Mouse (Mus musculus) adrenal gland, adult 18-20 months (tissue): ENCODE results near the gene Gm156. TPM values are rescaled to one million over a fixed set of nuclear protein-coding genes. Genes with fewer than 3 reads are reported as not detected.
"Not testable (repeated sequence)": the region's sequence is repeated elsewhere in the genome, so short reads cannot be mapped to it uniquely, and the experiment has no call there.

Experiments
- DNase-seq, 2 experiments: peaks; one replicate each; pipeline ENCODE4 v3.0.0; 2021 to 2022; ENCODE audit warnings: low spot score in 2 of 2
- long read RNA-seq, 2 experiments: library from polyadenylated mRNA; stranded (forward); transcript quantifications; one replicate each; pipeline ENCODE4 v2.0.0; 2021
- total RNA-seq, 2 experiments: library from RNA; stranded (reverse); gene quantifications; 1 replicate in 1 of 2; 2 replicates in 1 of 2; pipeline ENCODE4 v1.2.3; 2021

The Gm156 gene
- total RNA-seq, result not detected
- long read RNA-seq, experiment 1, result 0 reads
- long read RNA-seq, experiment 2, result 0 reads

DNA sequence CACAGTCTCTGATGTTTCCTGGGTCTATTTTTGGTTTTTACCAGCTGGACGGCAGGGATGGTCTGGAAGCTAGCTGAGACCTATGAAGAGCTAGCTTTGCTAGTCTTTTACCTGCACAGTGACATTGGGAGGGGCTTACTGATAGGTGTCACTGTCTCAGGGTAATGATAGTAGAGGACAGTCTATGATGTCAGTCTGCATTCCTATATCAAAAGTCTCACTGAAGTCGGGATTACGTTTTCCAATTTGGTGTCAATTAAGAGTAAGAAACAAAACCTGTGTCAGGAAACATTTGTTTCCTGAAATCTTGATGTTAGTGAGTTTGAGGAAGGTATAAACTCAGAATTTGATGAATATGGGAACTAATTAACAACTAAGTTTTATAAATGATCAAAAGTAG, at the start of gene Gm156:
Gm156 (minus strand) TSS at position 101 of the 400 bp plus-strand sequence.
- DNase-seq, result not testable (repeated sequence)

DNA sequence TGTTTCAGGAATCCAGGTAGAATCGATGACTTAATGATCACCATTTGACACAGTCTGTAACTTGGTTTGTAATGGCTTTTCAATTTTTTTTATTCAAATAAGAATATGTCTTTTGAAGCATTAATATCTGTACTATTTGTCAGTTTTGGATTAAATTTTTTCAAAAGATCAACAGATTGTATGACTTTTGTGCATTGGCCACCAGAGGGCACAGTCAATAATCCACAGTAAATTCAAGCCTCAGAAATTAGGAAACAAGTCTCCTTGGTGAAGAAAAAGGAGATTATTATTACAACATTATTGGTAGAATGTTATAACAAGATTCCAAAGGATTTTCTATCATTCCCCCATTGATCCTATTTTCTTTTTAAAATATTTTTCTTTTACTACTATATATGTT, 41.5 kb upstream of the Gm156 start:
- DNase-seq, result no peak

DNA sequence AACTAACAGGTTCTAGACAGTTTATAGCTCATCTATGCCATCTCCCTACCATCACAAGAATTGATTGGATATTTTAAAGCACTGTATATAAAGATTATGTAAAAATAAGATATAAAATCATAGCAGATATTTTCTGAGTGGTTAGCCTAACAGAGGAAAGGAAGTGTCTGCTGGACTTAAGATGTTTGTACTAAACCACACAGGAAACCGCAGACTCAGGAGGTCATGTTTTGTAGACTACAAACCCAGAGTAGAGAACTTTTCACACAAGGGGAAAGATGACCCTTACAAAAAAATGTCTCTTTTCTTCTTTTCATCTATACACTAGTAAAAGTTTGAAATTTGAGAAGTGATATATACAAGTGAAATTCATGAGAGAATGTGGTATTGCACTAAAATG, 39.9 kb upstream of the Gm156 start:
- DNase-seq, result no peak

DNA sequence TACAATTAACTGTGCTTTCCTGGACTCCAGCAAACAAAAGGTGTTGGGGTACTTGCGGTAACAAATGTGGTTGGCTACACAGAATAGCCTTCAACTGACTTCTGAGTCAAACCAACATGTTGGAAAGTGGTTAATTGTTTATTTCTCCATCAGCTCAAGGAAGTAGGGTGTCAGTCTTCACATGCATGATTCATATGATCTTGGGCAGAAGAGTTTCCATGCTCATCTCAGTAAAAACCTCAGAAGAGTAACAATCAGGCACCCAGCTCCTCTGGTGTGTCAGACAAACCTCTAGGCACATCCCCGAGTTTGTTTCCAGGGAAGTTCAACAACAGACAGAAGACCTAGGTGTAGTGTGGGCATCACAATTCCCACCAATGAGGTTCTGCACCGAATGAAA, 33.7 kb upstream of the Gm156 start:
- DNase-seq, result no peak

DNA sequence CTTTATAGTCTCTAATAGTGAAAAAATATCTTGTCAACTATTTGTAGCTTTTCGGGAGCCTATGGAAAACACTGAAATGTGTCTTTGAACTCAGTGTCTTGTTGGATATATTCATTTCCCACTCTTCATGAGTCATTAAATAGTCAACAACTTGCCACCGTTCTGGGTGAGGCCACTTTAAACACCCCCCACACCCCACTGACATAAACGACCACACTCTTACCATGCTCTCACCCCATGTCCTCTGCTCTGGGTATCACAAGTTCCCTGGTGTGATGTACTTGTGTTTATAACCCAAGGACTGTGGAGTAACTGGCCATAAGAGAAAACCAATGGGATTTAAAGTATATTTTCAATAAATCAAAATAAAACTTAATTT, 36.4 kb downstream of the Gm156 start:
- no peak for DNase-seq

DNA sequence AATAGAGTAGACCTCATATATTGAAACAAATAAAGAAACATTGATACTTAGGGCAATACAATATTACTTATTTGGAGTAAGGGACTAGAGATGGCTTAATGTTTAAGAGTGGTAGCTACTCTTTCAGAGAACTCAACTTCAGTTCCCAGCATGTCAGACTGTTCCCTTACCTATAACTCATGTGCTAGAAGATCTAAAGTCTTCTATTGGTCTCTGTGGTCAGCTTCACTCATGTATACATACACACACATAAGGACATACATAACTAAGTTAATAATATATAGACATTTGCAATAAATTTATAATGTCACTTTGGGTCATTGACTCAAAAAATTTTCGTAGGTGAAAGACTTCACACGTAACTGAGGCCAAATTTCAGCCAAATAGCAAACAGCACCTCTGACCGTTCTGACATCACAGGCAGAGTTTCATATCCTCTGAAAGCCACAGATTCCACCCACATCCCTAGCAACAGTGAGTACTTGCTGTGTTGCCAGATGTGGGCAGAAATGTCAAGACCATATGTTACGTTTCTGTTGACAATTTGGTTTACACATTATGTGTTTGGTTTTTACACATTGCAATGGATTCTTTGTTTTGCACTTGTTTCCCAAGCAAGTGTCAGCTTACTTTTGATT, 36.9 kb downstream of the Gm156 start:
- DNase-seq, result no peak

DNA sequence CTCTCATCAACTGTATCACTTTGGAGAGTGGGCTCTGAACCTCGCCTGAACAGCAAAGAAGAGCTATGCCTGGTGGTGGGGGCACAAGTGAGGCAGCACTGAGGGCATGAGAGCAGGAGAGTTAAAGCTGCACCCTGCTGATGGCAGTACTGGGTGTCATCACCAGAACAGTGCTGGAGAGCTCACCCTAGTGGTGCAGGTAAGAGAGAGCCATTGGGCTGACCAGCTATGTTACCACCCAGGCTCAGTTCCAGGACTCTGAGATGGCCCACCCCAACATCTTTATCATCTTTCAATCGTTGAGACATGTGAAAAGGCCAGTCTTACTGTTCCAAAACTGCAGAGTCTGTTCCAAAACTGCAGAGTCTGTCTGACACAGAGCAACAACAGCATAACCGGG, 37.9 kb downstream of the Gm156 start:
- DNase-seq, result no peak

DNA sequence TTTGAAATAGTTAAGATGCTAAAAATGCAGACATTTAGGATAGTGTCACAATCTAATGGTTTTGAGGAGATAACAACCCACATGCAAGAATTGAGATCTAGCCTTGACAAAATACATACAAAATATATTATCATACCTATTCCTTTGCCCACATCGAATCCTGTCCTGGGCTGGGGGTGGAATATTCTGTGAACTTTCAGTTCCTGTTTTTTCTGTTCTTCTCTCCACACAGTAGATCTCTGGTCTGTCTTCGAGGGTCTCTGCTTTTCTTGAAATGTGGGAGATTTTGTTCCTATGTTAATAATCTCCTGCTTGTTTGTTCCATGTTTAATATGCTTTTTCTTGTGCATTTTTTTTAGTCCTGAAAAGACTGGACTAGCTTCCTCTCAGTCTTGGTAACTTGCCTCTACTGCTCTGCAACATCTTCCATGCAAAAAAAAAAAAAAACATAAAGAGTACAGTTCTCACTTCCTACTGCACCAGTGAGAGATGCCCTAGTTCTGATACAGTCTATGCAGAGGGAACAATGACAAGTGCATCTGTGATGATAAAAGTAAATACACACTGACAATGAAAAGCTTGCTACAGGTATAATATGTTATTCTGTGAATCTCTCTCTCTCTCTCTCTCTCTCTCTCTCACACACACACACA, 43.9 kb downstream of the Gm156 start, which contains the start of gene Klri2:
Klri2 (minus strand) TSS at position 416 of the 653 bp plus-strand sequence.
- no peak for DNase-seq

DNA sequence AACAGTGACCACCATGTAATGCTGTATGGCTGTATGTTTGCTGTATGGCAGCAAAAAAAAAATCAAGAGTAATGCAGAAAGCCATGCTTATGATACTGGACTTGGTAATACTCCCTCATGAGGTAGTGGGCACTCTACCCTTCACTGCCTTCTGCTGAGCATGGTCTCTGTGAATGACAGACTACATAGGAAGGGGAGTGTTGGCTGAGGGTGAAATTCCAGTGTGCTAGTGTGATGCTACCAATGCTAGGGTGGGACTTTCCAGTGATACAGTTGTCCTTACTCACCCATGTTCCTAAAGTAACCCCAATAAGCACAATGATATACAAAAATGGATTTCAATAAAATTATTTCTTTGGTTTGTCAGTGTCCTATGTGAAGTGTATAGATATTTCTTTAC, 47.7 kb downstream of the Gm156 start:
- no peak for DNase-seq

DNA sequence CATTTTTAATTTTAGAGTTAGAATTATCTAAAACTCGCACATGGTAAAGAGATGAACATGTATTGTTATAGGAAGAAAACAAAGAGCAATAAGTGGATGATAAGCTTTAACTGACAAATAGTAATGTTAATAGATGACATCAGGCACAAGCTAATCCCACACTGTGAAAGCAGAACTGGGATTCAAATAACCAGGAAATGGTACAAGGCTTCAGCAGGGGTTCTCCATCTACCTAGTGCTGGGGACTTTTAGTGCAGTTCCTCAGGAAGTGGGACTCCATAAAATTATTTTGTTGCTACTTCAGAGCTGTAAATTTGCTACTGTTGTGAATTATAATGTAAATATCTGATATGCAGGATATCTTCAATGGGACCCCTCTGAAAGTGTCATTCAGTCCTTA, 56.8 kb downstream of the Gm156 start:
- DNase-seq, result no peak

DNA sequence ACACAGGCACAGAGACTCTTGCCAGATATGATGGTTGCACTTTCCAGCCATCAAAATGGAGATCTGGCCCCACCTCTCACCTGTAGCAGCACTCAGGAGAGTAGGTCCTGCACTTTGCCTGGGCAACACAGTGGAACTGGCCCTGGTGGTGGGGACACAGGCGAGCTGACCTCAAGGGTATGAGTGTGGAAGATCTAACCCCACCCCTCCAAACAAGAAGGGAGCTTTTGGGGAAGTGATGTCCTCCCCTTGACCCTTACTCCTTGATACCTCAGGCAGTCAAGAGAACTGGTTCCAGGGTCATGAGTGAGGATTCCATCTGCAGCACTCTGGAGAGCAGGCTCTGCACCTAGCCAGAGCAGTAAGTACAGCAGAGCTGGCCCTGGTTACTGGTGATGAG, 62.7 kb downstream of the Gm156 start:
- DNase-seq, result no peak

DNA sequence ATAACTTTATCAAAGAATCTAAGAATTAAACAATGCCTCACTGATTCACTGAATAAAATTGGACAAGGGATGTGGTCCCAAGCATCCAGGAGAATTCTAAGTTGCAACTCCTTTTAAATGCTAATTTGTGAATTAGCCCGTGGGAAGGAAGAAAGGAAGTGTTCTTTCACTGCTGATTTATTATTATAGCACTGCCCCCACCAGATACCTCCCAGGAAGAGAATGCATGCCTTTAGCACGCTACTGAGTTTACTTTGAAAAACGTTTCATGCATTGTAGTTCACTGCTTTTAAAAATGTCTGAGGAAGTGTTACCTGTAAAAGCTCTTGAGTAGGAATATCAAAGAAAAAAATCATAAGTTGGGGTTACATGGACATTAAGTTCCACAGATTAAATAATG, 63.6 kb downstream of the Gm156 start:
- no peak for DNase-seq

DNA sequence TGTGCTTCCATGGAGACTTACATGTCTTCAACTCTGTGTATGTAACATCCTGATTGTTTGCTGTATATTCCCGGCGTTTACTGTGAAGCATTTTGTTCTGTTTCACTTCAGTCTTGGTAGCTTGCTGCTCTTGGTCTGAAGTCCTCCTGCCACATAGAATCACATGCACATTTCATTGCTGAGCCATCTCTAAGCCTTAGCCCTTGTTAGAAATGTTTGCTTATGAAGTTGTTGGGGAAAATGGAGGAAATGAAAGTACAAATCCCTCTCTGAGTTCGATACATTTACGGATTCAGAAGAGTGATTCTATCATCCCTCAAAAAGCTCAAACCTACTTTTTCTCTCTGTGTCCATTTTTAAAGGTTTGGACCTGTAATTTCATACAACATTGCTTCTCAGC, 67.0 kb downstream of the Gm156 start, which contains the start of gene Klri1:
Klri1 (minus strand) TSS at position 101 of the 400 bp plus-strand sequence.
- DNase-seq, result no peak

Other genes with a start within 250 kb of the Gm156 start
- under 1 TPM in 1 of 2 experiments, not detected in 1; 0.22 TPM for gene Klre1, start 206.4 kb downstream of the Gm156 start, total RNA-seq
- gene Klrd1, start 192.5 kb downstream of the Gm156 start, total RNA-seq, result under 1 TPM; 0.66 to 0.70 TPM
- under 1 TPM; 0.96 TPM for gene Klrk1, start 160.4 kb downstream of the Gm156 start, total RNA-seq
- under 1 TPM in 1 of 2 experiments, not detected in 1; 0.63 TPM for gene Klrc3, start 140.9 kb downstream of the Gm156 start, total RNA-seq
- gene Klrc2, start 123.6 kb downstream of the Gm156 start, total RNA-seq, result under 1 TPM; 0.17 to 0.42 TPM
- under 1 TPM; 0.33 to 0.77 TPM for gene Klrc1, start 105.3 kb downstream of the Gm156 start, total RNA-seq
- gene Klri1, start 67.1 kb downstream of the Gm156 start, total RNA-seq, result not detected
- under 1 TPM in 1 of 2 experiments, not detected in 1; 0.10 TPM for gene Klri2, start 43.8 kb downstream of the Gm156 start, total RNA-seq
- not detected for gene Gm17631, start 78.4 kb upstream of the Gm156 start, total RNA-seq
- gene Klra17, start 92.4 kb upstream of the Gm156 start, total RNA-seq, result not detected
- gene Klra5, start 133.4 kb upstream of the Gm156 start, total RNA-seq, result not detected
- not detected for gene Klra6, start 242.7 kb upstream of the Gm156 start, total RNA-seq